Mouse (Mus musculus) heart, adult 2 months (tissue): ENCODE data around the gene Pfdn5.

Experiments used
- CTCF ChIP-seq: fragments of 200-600 bp; IDR thresholded peaks from 2 replicates; pipeline ENCODE4 v1.8.1; 2022; ENCODE audit warnings: antibody characterized with exemption, mild to moderate bottlenecking, moderate library complexity
- POLR2A ChIP-seq: fragments of 200-500 bp; IDR thresholded peaks from 2 replicates; pipeline ENCODE4 v1.6.1; 2011; ENCODE audit warnings: mild to moderate bottlenecking, low read depth, low read length, control low read depth; ENCODE audit not compliant: insufficient read depth

- TF ChIP-seq CTCF (no peak), POLR2A (no peak)
Observed at GRCm38 (mm10) chr15:102362648-102363047, 36.7 kb downstream of the Pfdn5 start.
